Mouse (Mus musculus) lung, embryonic 14.5 days (tissue): ENCODE measurements at regions not wholly inside any gene's neighbourhood (a gene's known extent, or its start where the extent isn't known, plus 50 kb on each side); places are given as distances from the start of the nearest gene placed in this dataset.

ENCODE experiments used
- ATAC-seq: fragments of 200-750 bp; cut with Nextera tagmentation; 2 replicates; pipeline ENCODE4 v1.8.0; 2017; ENCODE audit warnings: mild to moderate bottlenecking, moderate TSS enrichment, moderate library complexity; ENCODE audit not compliant: insufficient read depth
- DNase-seq: peaks from one replicate; pipeline ENCODE4 v3.0.0-alpha.2; 2015
- H3K27ac ChIP-seq: fragments of 300-500 bp; sonication (generic); 2 replicates; pipeline ENCODE4 v1.5.1; 2014; ENCODE audit warnings: low read depth, mild to moderate bottlenecking, moderate library complexity
- H3K27me3 ChIP-seq: fragments of 300-500 bp; sonication (generic); 2 replicates; pipeline ENCODE4 v1.6.1; 2014; ENCODE audit warnings: low read length, control low read depth; ENCODE audit not compliant: insufficient read depth
- H3K36me3 ChIP-seq: fragments of 300-500 bp; sonication (generic); 2 replicates; pipeline ENCODE4 v1.6.1; 2014; ENCODE audit warnings: control low read depth; ENCODE audit not compliant: insufficient read depth
- H3K4me1 ChIP-seq: fragments of 300-500 bp; sonication (generic); 2 replicates; pipeline ENCODE4 v1.6.1; 2014; ENCODE audit warnings: antibody characterized with exemption, control low read depth; ENCODE audit not compliant: insufficient read depth
- H3K4me2 ChIP-seq: fragments of 300-500 bp; sonication (generic); 2 replicates; pipeline ENCODE4 v1.6.1; 2014; ENCODE audit warnings: mild to moderate bottlenecking
- H3K4me3 ChIP-seq: fragments of 300-500 bp; sonication (generic); 2 replicates; pipeline ENCODE4 v1.5.1; 2014; ENCODE audit warnings: low read depth, low read length
- H3K9ac ChIP-seq: fragments of 300-500 bp; sonication (generic); 2 replicates; pipeline ENCODE4 v1.6.1; 2014
- H3K9me3 ChIP-seq: fragments of 300-500 bp; sonication (generic); 2 replicates; pipeline ENCODE4 v1.6.1; 2016; ENCODE audit warnings: low read depth, low read length, control low read depth
- CTCF ChIP-seq: IDR thresholded peaks from 2 replicates; pipeline ENCODE4 v1.5.1; 2016; ENCODE audit warnings: antibody characterized with exemption, low read depth
- WGBS: fragments of 180-500 bp; shearing (Covaris S2); extraction: QIAGEN DNeasy Blood & Tissue Kit; methylation state at CpG from one replicate; pipeline ENCODE4 v1.1.7; 2014; 5-methylcytosine and 5-hydroxymethylcytosine counted together

DNA sequence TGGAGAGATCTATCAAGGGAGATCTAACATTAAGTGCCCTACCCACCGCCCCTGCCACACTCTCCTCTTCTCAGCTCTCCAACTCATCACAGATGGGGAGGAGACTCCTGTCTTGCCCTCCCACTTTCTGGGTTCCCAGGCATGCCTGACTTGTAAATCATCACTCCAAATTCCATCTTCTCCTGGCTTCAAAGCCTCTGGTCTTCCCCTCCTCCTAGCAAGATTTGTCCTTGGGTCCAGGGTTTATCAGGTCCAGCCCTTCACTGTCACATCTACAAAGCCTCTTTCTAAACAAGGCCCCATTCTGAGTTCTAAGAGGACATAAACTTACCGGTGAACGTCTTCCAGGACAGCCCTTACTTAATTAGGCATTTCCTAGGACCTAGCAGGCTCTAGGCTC lies 73.3 kb upstream of the Col5a1 start:
- peak overlapping the region; percentile 73 for H3K27ac ChIP-seq
- peak; percentile 48 for ATAC-seq
- 16% methylated on average over 3 of the region's 3 CpGs for WGBS

GRCm38 (mm10) chr2:27813370-27813769 lies 72.9 kb upstream of the Col5a1 start:
- no peak for TF ChIP-seq CTCF
- Histone ChIP-seq H3K27me3 (no peaks in the 10 kb centered on the region), H3K36me3 (no peaks in the 10 kb centered on the region), H3K4me2 (no peak overlapping the region), H3K9ac (no peak overlapping the region), H3K4me1 (peaks cover 7% of the 10 kb centered on the region; the same call in 1 of the 2 replicates), H3K9me3 (no peaks in the 10 kb centered on the region), H3K27ac (peak overlapping the region; percentile 73), H3K4me3 (no peak overlapping the region)
- DNase-seq, result peak; percentile 97
- ATAC-seq, result peak; percentile 94
- 25% methylated on average over 6 of the region's 6 CpGs for WGBS

More for the DNA sequence above, 73.3 kb upstream of the Col5a1 start:
- H3K27me3 ChIP-seq, result no peaks in the 10 kb centered on the region
- H3K4me1 ChIP-seq, result peaks cover 7% of the 10 kb centered on the region; the same call in 1 of the 2 replicates
- no peak overlapping the region for H3K9ac ChIP-seq
- peak; percentile 51 for DNase-seq
- no peaks in the 10 kb centered on the region for H3K9me3 ChIP-seq
- no peak for TF ChIP-seq CTCF
- H3K36me3 ChIP-seq, result no peaks in the 10 kb centered on the region
- H3K4me2 ChIP-seq, result no peak overlapping the region
- no peak overlapping the region for H3K4me3 ChIP-seq

GRCm38 (mm10) chr2:27818656-27819055 lies 67.6 kb upstream of the Col5a1 start:
- Histone ChIP-seq H3K4me1 (peaks cover 14% of the 10 kb centered on the region; the same call in 1 of the 2 replicates), H3K4me3 (no peak overlapping the region), H3K9ac (no peak overlapping the region), H3K27me3 (no peaks in the 10 kb centered on the region), H3K9me3 (no peaks in the 10 kb centered on the region), H3K27ac (peak overlapping the region; percentile 78), H3K36me3 (no peaks in the 10 kb centered on the region), H3K4me2 (no peak overlapping the region)
- DNase-seq (peak; percentile 88), ATAC-seq (peak; percentile 74)
- 14% methylated on average over 4 of the region's 4 CpGs for WGBS
- no peak for TF ChIP-seq CTCF

DNA sequence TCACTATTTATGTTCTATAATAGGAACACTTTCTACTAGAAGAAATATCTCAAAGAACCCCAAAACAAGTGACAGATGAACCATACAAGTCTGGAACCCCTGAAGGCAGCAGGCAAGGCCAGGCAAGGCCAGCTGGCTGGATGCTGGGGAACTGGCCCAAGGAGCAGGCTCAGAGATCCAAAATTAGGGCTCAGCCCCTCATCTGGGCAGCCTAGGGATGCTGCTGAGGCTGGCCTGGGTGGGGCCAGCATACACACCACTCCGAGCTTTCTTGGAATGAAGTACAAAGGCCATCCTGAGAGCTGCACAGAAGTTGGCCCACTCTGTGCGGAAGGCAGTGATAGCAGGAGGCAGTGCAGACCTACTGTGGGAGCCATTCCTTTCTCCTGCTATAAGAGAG lies 59.4 kb upstream of the Col5a1 start:
- no peak for ATAC-seq
- Histone ChIP-seq H3K27me3 (no peaks in the 10 kb centered on the region), H3K4me2 (no peak overlapping the region), H3K4me3 (no peak overlapping the region), H3K9ac (no peak overlapping the region), H3K36me3 (no peaks in the 10 kb centered on the region), H3K4me1 (no peaks in the 10 kb centered on the region), H3K27ac (no peak overlapping the region), H3K9me3 (no peaks in the 10 kb centered on the region)
- no peak for DNase-seq
- WGBS, result 62% methylated on average over 2 of the region's 2 CpGs
- TF ChIP-seq CTCF, result no peak

GRCm38 (mm10) chr2:27827582-27827981 lies 58.6 kb upstream of the Col5a1 start:
- WGBS, result 77% methylated on average over 5 of the region's 5 CpGs

DNA sequence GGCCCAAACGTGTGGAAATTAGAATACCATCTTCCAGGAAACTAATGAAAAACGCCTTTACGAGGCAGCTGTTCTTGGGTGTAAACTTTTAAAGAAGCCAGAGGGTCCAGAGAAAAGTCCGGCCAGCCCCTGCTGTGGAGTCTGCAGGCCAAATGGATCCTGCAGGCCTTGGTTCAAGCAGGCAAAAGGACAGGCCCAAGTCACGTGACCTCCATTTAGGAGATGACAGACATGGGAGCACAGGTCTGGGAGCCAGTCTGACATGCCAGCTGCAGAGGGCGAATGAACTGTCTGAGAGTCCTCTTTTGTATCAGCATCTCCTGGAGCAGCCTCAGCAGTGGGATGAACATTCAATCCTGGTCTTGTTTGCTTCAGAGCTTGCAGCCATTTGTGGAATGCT lies 58.0 kb upstream of the Col5a1 start:
- no peaks in the 10 kb centered on the region for H3K27me3 ChIP-seq
- H3K4me2 ChIP-seq, result no peak overlapping the region
- H3K9ac ChIP-seq, result no peak overlapping the region
- 64% methylated on average over 6 of the region's 6 CpGs for WGBS
- no peak overlapping the region for H3K4me3 ChIP-seq
- no peaks in the 10 kb centered on the region for H3K36me3 ChIP-seq
- ATAC-seq (no peak), DNase-seq (no peak)
- no peaks in the 10 kb centered on the region for H3K4me1 ChIP-seq
- H3K9me3 ChIP-seq, result no peaks in the 10 kb centered on the region
- no peak for TF ChIP-seq CTCF
- no peak overlapping the region for H3K27ac ChIP-seq

More at GRCm38 (mm10) chr2:27827582-27827981, 58.6 kb upstream of the Col5a1 start:
- no peak for TF ChIP-seq CTCF
- no peaks in the 10 kb centered on the region for H3K36me3 ChIP-seq
- DNase-seq (no peak), ATAC-seq (no peak)
- no peaks in the 10 kb centered on the region for H3K27me3 ChIP-seq
- no peak overlapping the region for H3K27ac ChIP-seq
- no peak overlapping the region for H3K9ac ChIP-seq
- no peaks in the 10 kb centered on the region for H3K9me3 ChIP-seq
- H3K4me1 ChIP-seq, result no peaks in the 10 kb centered on the region
- H3K4me2 ChIP-seq, result no peak overlapping the region
- no peak overlapping the region for H3K4me3 ChIP-seq

- H3K27me3 ChIP-seq, result no peaks in the 10 kb centered on the region
- no peak overlapping the region for H3K9ac ChIP-seq
- ATAC-seq (no peak), DNase-seq (peak; percentile 19)
- no peak overlapping the region for H3K27ac ChIP-seq
- H3K36me3 ChIP-seq, result no peaks in the 10 kb centered on the region
- H3K4me1 ChIP-seq, result no peaks in the 10 kb centered on the region; the same call in 1 of the 2 replicates
- TF ChIP-seq CTCF, result no peak
- no peak overlapping the region for H3K4me2 ChIP-seq
- no peaks in the 10 kb centered on the region for H3K9me3 ChIP-seq
- no peak overlapping the region for H3K4me3 ChIP-seq
- 49% methylated on average over 5 of the region's 5 CpGs for WGBS
These were observed 56.7 kb upstream of the Col5a1 start for GRCm38 (mm10) chr2:27829551-27829950.

DNA sequence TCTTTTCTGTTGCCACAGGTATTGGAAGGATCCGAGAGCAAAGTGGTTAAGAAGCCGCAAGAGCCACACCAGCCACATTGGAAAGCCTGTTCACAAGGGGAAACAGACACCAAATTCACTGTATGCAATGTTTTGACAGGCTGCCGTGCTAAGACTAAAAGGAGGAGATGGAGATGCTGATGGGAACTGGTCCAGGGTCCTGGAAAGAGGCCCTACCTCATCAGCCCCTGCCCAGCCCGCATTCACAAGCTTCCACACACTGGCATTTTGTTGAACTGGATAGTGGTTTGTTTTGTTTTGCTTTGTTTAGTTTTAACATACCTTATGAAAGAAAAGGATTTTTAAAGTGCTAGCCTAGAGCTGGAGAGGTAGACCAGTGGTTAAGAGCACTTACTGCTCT lies 51.3 kb upstream of the Col5a1 start:
- H3K36me3 ChIP-seq, result no peaks in the 10 kb centered on the region
- H3K9ac ChIP-seq, result no peak overlapping the region
- DNase-seq, result no peak
- no peak for ATAC-seq
- TF ChIP-seq CTCF, result no peak
- no peaks in the 10 kb centered on the region for H3K27me3 ChIP-seq
- WGBS, result 74% methylated on average over 4 of the region's 4 CpGs
- H3K27ac ChIP-seq, result no peak overlapping the region
- no peak overlapping the region for H3K4me2 ChIP-seq
- H3K9me3 ChIP-seq, result no peaks in the 10 kb centered on the region
- H3K4me1 ChIP-seq, result peaks cover 15% of the 10 kb centered on the region
- no peak overlapping the region for H3K4me3 ChIP-seq
